Mouse (Mus musculus) kidney, embryonic 15.5 days (tissue): ENCODE measurements around the gene Rpl26. TPM values are rescaled to one million over a fixed set of nuclear protein-coding genes. Genes with fewer than 3 reads are reported as not detected.

Experiments used
- ATAC-seq: fragments of 200-750 bp; cut with Nextera tagmentation; replicated peaks from 2 replicates; pipeline ENCODE4 v1.8.0; 2017; ENCODE audit warnings: moderate TSS enrichment; ENCODE audit not compliant: low FRiP score
- H3K27ac ChIP-seq: fragments of 300-500 bp; sonication (generic); 2 replicates; pipeline ENCODE4 v1.5.1; 2015; ENCODE audit warnings: mild to moderate bottlenecking, inconsistent platforms
- H3K27me3 ChIP-seq: fragments of 300-500 bp; sonication (generic); 2 replicates; pipeline ENCODE4 v1.6.1; 2015; ENCODE audit warnings: inconsistent platforms
- H3K36me3 ChIP-seq: fragments of 300-500 bp; sonication (generic); 2 replicates; pipeline ENCODE4 v1.6.1; 2015; ENCODE audit warnings: inconsistent platforms
- H3K4me1 ChIP-seq: fragments of 300-500 bp; sonication (generic); 2 replicates; pipeline ENCODE4 v1.6.1; 2015; ENCODE audit warnings: inconsistent platforms
- H3K4me2 ChIP-seq: fragments of 300-500 bp; sonication (generic); 2 replicates; pipeline ENCODE4 v1.6.1; 2015; ENCODE audit warnings: moderate library complexity, mild to moderate bottlenecking, inconsistent platforms
- H3K4me3 ChIP-seq: fragments of 300-500 bp; sonication (generic); replicated peaks from 2 replicates; pipeline ENCODE4 v1.5.1; 2015; ENCODE audit warnings: mild to moderate bottlenecking, inconsistent platforms
- H3K9ac ChIP-seq: fragments of 300-500 bp; sonication (generic); 2 replicates; pipeline ENCODE4 v1.6.1; 2015; ENCODE audit warnings: mild to moderate bottlenecking, inconsistent platforms
- H3K9me3 ChIP-seq: fragments of 300-500 bp; sonication (generic); replicated peaks from 2 replicates; pipeline ENCODE4 v1.6.1; 2016; ENCODE audit warnings: inconsistent platforms
- WGBS: fragments of 180-500 bp; shearing (Covaris S2); methylation state at CpG from one replicate; pipeline ENCODE4 v1.1.7; 2015; ENCODE audit warnings: mixed read lengths; 5-methylcytosine and 5-hydroxymethylcytosine counted together
- polyA plus RNA-seq: library from polyadenylated mRNA; unstranded; fragments of >200 nt; fragmentation: Nextera tagmentation; extraction: Ambion mirVana; gene quantifications from 2 replicates; pipeline ENCODE4 v1.2.1, GENCODE M21; 2015

The Rpl26 gene
- polyA plus RNA-seq, 1 experiment from 2014 or later = 1,042 TPM

GRCm38 (mm10) chr11:68864544-68865189 is 36.7 kb upstream of the Rpl26 start:
- Histone ChIP-seq H3K27ac (peak overlapping the region; percentile 11), H3K36me3 (no peaks in the 10 kb centered on the region), H3K4me2 (no peak overlapping the region), H3K9me3 (no peaks in the 10 kb centered on the region), H3K9ac (no peak overlapping the region), H3K4me1 (peaks cover 12% of the 10 kb centered on the region; the same call in 1 of the 2 replicates), H3K4me3 (no peak overlapping the region), H3K27me3 (no peaks in the 10 kb centered on the region)
- WGBS = 28% methylated on average over 9 of the region's 9 CpGs
- no peak for ATAC-seq

GRCm38 (mm10) chr11:68871277-68871676 is 30.1 kb upstream of the Rpl26 start:
- no peak overlapping the region for H3K4me3 ChIP-seq
- ATAC-seq = no peak
- H3K36me3 ChIP-seq = no peaks in the 10 kb centered on the region
- H3K27me3 ChIP-seq = no peaks in the 10 kb centered on the region
- H3K4me1 ChIP-seq = no peaks in the 10 kb centered on the region
- no peaks in the 10 kb centered on the region for H3K9me3 ChIP-seq
- no peak overlapping the region for H3K9ac ChIP-seq
- H3K27ac ChIP-seq = no peak overlapping the region
- H3K4me2 ChIP-seq = no peak overlapping the region
- 85% methylated on average over 9 of the region's 9 CpGs for WGBS

GRCm38 (mm10) chr11:68871748-68872147 is 29.6 kb upstream of the Rpl26 start, which contains the start of gene Ndel1:
TSS of gene Ndel1 (minus strand) at chr11:68871858.
- Histone ChIP-seq H3K4me2 (no peak within 1 kb of the TSS), H3K36me3 (no peaks in the 10 kb centered on the region), H3K27ac (0 out of 2 replicates have a peak within 1 kb of the TSS, but pooled peaks have one; percentile 7), H3K27me3 (no peaks in the 10 kb centered on the region), H3K4me1 (no peaks in the 10 kb centered on the region), H3K4me3 (no peak within 1 kb of the TSS), H3K9me3 (no peaks in the 10 kb centered on the region), H3K9ac (no peak within 1 kb of the TSS)
- no peak for ATAC-seq
- WGBS = 20% methylated on average over 6 of the region's 6 CpGs

GRCm38 (mm10) chr11:68874841-68875240 is 26.5 kb upstream of the Rpl26 start:
- no peak overlapping the region for H3K4me3 ChIP-seq
- no peaks in the 10 kb centered on the region for H3K4me1 ChIP-seq
- H3K36me3 ChIP-seq = no peaks in the 10 kb centered on the region
- no peaks in the 10 kb centered on the region for H3K27me3 ChIP-seq
- no peak for ATAC-seq
- no peak overlapping the region for H3K9ac ChIP-seq
- H3K27ac ChIP-seq = no peak overlapping the region
- WGBS = 0% methylated on average over 2 of the region's 2 CpGs
- no peak overlapping the region for H3K4me2 ChIP-seq
- H3K9me3 ChIP-seq = no peaks in the 10 kb centered on the region

DNA sequence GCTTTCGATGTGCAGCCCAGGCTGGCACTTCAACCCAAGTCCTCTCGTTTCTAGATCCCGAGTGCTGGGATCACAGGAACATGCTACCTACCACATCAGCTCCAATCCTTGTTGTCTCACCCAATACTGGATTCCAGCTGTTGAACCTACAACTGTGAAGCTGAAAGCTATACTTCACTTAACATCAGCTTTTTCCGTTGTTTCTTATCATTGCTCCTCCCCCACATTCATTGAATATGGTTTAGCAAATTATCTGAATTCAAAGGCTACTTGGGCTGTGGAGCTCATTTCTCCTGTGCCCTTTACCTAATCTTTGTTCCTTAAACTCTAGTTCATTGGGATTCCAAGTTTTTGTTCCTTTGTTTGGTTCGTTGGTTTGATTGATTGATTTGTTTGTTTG is 22.6 kb upstream of the Rpl26 start:
- no peak overlapping the region for H3K4me2 ChIP-seq
- no peak overlapping the region for H3K4me3 ChIP-seq
- WGBS = 79% methylated on average over 5 of the region's 5 CpGs
- no peak overlapping the region for H3K27ac ChIP-seq
- H3K27me3 ChIP-seq = no peaks in the 10 kb centered on the region
- H3K9me3 ChIP-seq = no peaks in the 10 kb centered on the region
- H3K36me3 ChIP-seq = no peaks in the 10 kb centered on the region
- ATAC-seq = no peak
- no peak overlapping the region for H3K9ac ChIP-seq
- peaks cover 3% of the 10 kb centered on the region; the same call in 1 of the 2 replicates for H3K4me1 ChIP-seq

DNA sequence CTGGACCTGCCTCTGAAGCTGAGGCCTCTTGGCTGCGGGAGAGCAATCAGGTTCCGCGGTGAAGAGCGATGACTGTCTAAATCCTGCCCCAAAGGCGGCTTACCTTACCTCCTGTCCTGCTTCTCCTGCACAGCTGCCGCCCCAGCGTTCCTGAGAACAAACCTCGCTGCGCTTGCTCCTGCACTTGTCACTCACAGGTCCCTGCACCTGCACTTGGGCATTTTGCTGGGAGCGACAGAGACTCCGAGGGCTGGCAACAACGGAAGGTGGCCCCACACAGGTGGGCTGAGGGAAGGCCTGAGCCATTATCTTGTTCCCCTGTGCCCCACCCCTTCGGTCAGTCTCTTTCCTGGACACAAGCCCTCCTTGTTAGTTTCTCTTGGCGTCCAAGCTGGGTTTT is 19.3 kb upstream of the Rpl26 start:
- no peak overlapping the region for H3K9ac ChIP-seq
- H3K36me3 ChIP-seq = no peaks in the 10 kb centered on the region
- peak overlapping the region; percentile 21; the same call in 1 of the 2 replicates for H3K4me2 ChIP-seq
- H3K4me1 ChIP-seq = peaks cover 3% of the 10 kb centered on the region; the same call in 1 of the 2 replicates
- H3K27me3 ChIP-seq = no peaks in the 10 kb centered on the region
- no peak overlapping the region for H3K4me3 ChIP-seq
- no peaks in the 10 kb centered on the region for H3K9me3 ChIP-seq
- ATAC-seq = no peak
- WGBS = 20% methylated on average over 14 of the region's 14 CpGs
- no peak overlapping the region for H3K27ac ChIP-seq

DNA sequence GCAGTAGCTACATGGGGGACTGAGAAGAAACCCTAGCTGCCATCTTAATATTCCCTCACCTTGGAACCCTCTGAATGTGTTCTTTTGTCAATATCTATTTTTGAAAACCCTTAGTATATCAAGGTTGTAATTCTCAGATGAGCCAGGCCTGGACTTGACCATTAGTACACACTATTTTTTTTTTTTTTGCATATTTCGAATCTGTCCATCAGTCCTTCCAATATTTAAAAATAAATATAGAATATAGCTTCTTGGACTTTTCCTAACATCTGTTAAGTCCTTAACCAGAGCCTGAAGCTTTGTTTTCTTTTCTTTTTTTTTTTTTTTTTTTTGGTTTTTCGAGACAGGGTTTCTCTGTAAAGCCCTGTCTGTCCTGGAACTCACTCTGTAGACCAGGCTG is 17.5 kb upstream of the Rpl26 start:
- 79% methylated on average over 2 of the region's 2 CpGs for WGBS

GRCm38 (mm10) chr11:68884368-68884767 is 17.0 kb upstream of the Rpl26 start:
- H3K4me1 ChIP-seq = peaks cover 3% of the 10 kb centered on the region; the same call in 1 of the 2 replicates
- no peak for ATAC-seq
- WGBS = 76% methylated on average over 5 of the region's 5 CpGs
- no peaks in the 10 kb centered on the region for H3K9me3 ChIP-seq
- no peaks in the 10 kb centered on the region for H3K27me3 ChIP-seq
- no peaks in the 10 kb centered on the region for H3K36me3 ChIP-seq
- H3K4me2 ChIP-seq = no peak overlapping the region
- H3K4me3 ChIP-seq = no peak overlapping the region
- H3K27ac ChIP-seq = no peak overlapping the region
- no peak overlapping the region for H3K9ac ChIP-seq

More for the DNA sequence above, 17.5 kb upstream of the Rpl26 start:
- no peak overlapping the region for H3K27ac ChIP-seq
- no peak overlapping the region for H3K4me2 ChIP-seq
- H3K9ac ChIP-seq = no peak overlapping the region
- no peaks in the 10 kb centered on the region for H3K36me3 ChIP-seq
- no peaks in the 10 kb centered on the region for H3K9me3 ChIP-seq
- ATAC-seq = no peak
- no peaks in the 10 kb centered on the region for H3K27me3 ChIP-seq
- no peak overlapping the region for H3K4me3 ChIP-seq
- peaks cover 3% of the 10 kb centered on the region; the same call in 1 of the 2 replicates for H3K4me1 ChIP-seq

DNA sequence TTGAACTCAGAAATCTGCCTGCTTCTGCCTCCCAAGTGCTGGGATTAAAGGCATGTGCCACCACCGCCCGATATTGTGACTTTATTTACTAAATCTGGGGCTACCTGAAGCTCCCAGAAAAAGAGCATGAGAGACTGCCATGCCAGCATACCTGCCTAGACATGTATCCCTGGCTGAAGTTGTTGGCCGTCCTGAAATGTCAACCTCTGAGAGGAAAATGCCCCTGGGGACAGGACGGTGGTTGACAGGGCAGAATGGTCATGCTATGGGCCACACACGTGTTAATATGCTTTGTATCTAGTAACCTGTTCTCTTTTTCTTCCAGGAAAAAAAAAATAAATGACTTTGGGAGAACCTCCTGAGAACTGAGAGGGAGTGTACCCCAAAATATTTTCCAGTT is 15.3 kb upstream of the Rpl26 start:
- Histone ChIP-seq H3K27me3 (no peaks in the 10 kb centered on the region), H3K27ac (no peak overlapping the region), H3K36me3 (no peaks in the 10 kb centered on the region), H3K4me1 (peaks cover 3% of the 10 kb centered on the region; the same call in 1 of the 2 replicates), H3K4me3 (no peak overlapping the region), H3K4me2 (no peak overlapping the region), H3K9me3 (no peaks in the 10 kb centered on the region), H3K9ac (no peak overlapping the region)
- WGBS = 78% methylated on average over 5 of the region's 5 CpGs
- ATAC-seq = no peak

DNA sequence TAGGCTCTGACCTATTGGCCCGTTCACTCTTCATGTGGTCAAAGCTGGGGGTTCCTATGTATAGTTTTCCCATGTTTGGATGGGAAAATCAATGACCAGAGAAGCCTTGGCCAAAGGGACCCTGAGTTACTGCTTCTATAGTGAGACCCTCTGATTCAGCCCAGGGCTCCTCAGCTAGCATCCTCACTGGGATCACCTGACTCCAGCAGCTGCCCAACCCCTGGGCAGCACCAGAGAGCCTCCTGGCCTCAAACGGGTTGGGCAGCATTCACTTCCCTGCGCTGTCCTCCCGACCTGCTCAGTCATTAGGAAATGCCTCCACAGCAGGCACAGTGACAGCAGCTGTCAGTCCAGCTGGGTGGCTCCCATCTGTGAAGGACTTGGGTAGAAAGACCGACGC is 13.1 kb upstream of the Rpl26 start, which contains the start of gene Rnf222:
Gene Rnf222, plus strand, starts transcription at position 301 of the 400 bp plus-strand sequence.
- H3K27me3 ChIP-seq = no peaks in the 10 kb centered on the region
- H3K9me3 ChIP-seq = no peaks in the 10 kb centered on the region
- 45% methylated on average over 6 of the region's 6 CpGs for WGBS
- no peaks in the 10 kb centered on the region for H3K36me3 ChIP-seq
- no peak within 1 kb of the TSS for H3K27ac ChIP-seq
- H3K4me3 ChIP-seq = no peak within 1 kb of the TSS
- 0 out of 2 replicates have a peak, but pooled peaks cover 9% of the 10 kb centered on the region for H3K4me1 ChIP-seq
- no peak within 1 kb of the TSS for H3K9ac ChIP-seq
- ATAC-seq = no peak
- no peak within 1 kb of the TSS for H3K4me2 ChIP-seq

- no peak for ATAC-seq
- H3K27me3 ChIP-seq = no peaks in the 10 kb centered on the region
- H3K36me3 ChIP-seq = no peaks in the 10 kb centered on the region
- no peak overlapping the region for H3K9ac ChIP-seq
- no peaks in the 10 kb centered on the region for H3K9me3 ChIP-seq
- 0 out of 2 replicates have a peak, but pooled peaks cover 9% of the 10 kb centered on the region for H3K4me1 ChIP-seq
- 69% methylated on average over 2 of the region's 2 CpGs for WGBS
- H3K27ac ChIP-seq = no peak overlapping the region
- no peak overlapping the region for H3K4me3 ChIP-seq
- H3K4me2 ChIP-seq = no peak overlapping the region
Measured at GRCm38 (mm10) chr11:68888653-68889052, 12.7 kb upstream of the Rpl26 start.

- WGBS = 43% methylated on average over 2 of the region's 2 CpGs
- no peak overlapping the region for H3K9ac ChIP-seq
- no peak overlapping the region for H3K4me2 ChIP-seq
- no peak for ATAC-seq
- 0 out of 2 replicates have a peak, but pooled peaks cover 9% of the 10 kb centered on the region for H3K4me1 ChIP-seq
- H3K27me3 ChIP-seq = no peaks in the 10 kb centered on the region
- H3K36me3 ChIP-seq = no peaks in the 10 kb centered on the region
- H3K9me3 ChIP-seq = no peaks in the 10 kb centered on the region
- no peak overlapping the region for H3K27ac ChIP-seq
- H3K4me3 ChIP-seq = no peak overlapping the region
Measured at GRCm38 (mm10) chr11:68890625-68891024, 10.8 kb upstream of the Rpl26 start.
